In genomic region chr2:18722208-18722830, GRCm38 (mm10) we compare ENCODE assay signal across 18 mouse cellular contexts. TPM values are rescaled to one million over a fixed set of nuclear protein-coding genes. Genes with fewer than 3 reads are reported as not detected.
DNase-seq lines count a peak whose midpoint lies in the region; ATAC-seq and TF ChIP-seq lines count a peak whose summit lies in the region.
"Had no signal": no experiment of that assay in that cellular context is flagged by ENCODE, and none has a peak within 500 bp of the region (broad histone marks: within the 10 kb centered on the region; RNA-seq: fewer than 3 reads in every experiment).

No protein-coding gene starts in this region.

- H3K4me3 ChIP-seq in forebrain, embryonic 14.5 days (ENCODE audit: low read depth, low read length), result no peak overlapping the region
- no peak overlapping the region for H3K4me3 ChIP-seq in forebrain, embryonic 12.5 days (replicated peaks)
- no peak overlapping the region for H3K4me3 ChIP-seq in forebrain, embryonic 16.5 days (replicated peaks; ENCODE audit: low read length)
- H3K4me3 ChIP-seq in hindbrain, postnatal 0 days (ENCODE audit: low read length), result no peak overlapping the region
- H3K4me3 ChIP-seq: embryonic facial prominence, embryonic 10.5 days; embryonic facial prominence, embryonic 12.5 days had no signal

- peak; percentile 52; the same call in 1 of the 2 replicates for ATAC-seq in forebrain, embryonic 14.5 days
- ATAC-seq in forebrain, embryonic 12.5 days (ENCODE audit: low FRiP score), result no peak
- peak; percentile 75 for ATAC-seq in forebrain, embryonic 16.5 days
- no peak for ATAC-seq in hindbrain, postnatal 0 days

- 7% methylated on average over 3 of the region's 3 CpGs for WGBS in forebrain, embryonic 14.5 days
- 18% methylated on average over 3 of the region's 3 CpGs for WGBS in forebrain, embryonic 12.5 days
- WGBS in forebrain, embryonic 16.5 days, result 18% methylated on average over 3 of the region's 3 CpGs
- WGBS in hindbrain, postnatal 0 days, result 66% methylated on average over 3 of the region's 3 CpGs

- H3K9ac ChIP-seq in forebrain, embryonic 14.5 days (ENCODE audit: low read length), result no peak overlapping the region
- H3K9ac ChIP-seq in forebrain, embryonic 12.5 days, result no peak overlapping the region
- H3K9ac ChIP-seq in forebrain, embryonic 16.5 days (replicated peaks; ENCODE audit: low read depth, low read length), result no peak overlapping the region
- no peak overlapping the region for H3K9ac ChIP-seq in hindbrain, postnatal 0 days (replicated peaks; ENCODE audit: low read length)
- H3K9ac ChIP-seq: embryonic facial prominence, embryonic 12.5 days had no signal

- peak; percentile 48 for DNase-seq in forebrain, embryonic 14.5 days (ENCODE audit: low spot score)
- peak; percentile 74 for DNase-seq in brain, embryonic 14.5 days (ENCODE audit: low read depth)
- DNase-seq in hindbrain, postnatal 0 days (ENCODE audit: low spot score), result no peak
- no peak for DNase-seq in layer of hippocampus, postnatal 10 days (ENCODE audit: low spot score in 2 of 2)
- DNase-seq: adrenal gland, adult 2 months; adrenal gland, postnatal 10 days; adrenal gland, postnatal 25 days; cerebellum, adult 11-12 months; cerebellum, adult 2 months; cerebellum, adult 9-10 months; cerebellum, postnatal 10 days; cerebellum, postnatal 25 days had no signal

- no peaks in the 10 kb centered on the region for H3K9me3 ChIP-seq in forebrain, embryonic 14.5 days (replicated peaks; ENCODE audit: control insufficient read depth, low read length)
- H3K9me3 ChIP-seq in forebrain, embryonic 12.5 days, result no peaks in the 10 kb centered on the region
- H3K9me3 ChIP-seq in forebrain, embryonic 16.5 days (ENCODE audit: control insufficient read depth, low read length), result no peaks in the 10 kb centered on the region
- no peaks in the 10 kb centered on the region for H3K9me3 ChIP-seq in hindbrain, postnatal 0 days (ENCODE audit: low read length)
- H3K9me3 ChIP-seq: embryonic facial prominence, embryonic 10.5 days; embryonic facial prominence, embryonic 12.5 days had no signal

- H3K4me1 ChIP-seq in forebrain, embryonic 14.5 days (ENCODE audit: control insufficient read depth, insufficient read depth, low read length), result no peaks in the 10 kb centered on the region
- H3K4me1 ChIP-seq in forebrain, embryonic 12.5 days, result no peaks in the 10 kb centered on the region
- H3K4me1 ChIP-seq in forebrain, embryonic 16.5 days (replicated peaks; ENCODE audit: control insufficient read depth, insufficient read depth, low read length), result no peaks in the 10 kb centered on the region
- no peaks in the 10 kb centered on the region for H3K4me1 ChIP-seq in hindbrain, postnatal 0 days (ENCODE audit: insufficient read depth, low read length)
- H3K4me1 ChIP-seq: embryonic facial prominence, embryonic 10.5 days; embryonic facial prominence, embryonic 12.5 days had no signal

- H3K27ac ChIP-seq in forebrain, embryonic 14.5 days (ENCODE audit: low read depth, low read length), result no peak overlapping the region
- H3K27ac ChIP-seq in forebrain, embryonic 12.5 days, result no peak overlapping the region
- no peak overlapping the region for H3K27ac ChIP-seq in forebrain, embryonic 16.5 days (ENCODE audit: low read length)
- H3K27ac ChIP-seq in hindbrain, postnatal 0 days, result no peak overlapping the region
- H3K27ac ChIP-seq: embryonic facial prominence, embryonic 10.5 days; embryonic facial prominence, embryonic 12.5 days had no signal

- H3K27me3 ChIP-seq in forebrain, embryonic 14.5 days (replicated peaks; ENCODE audit: control insufficient read depth, insufficient read depth, low read length), result 0 out of 2 replicates have a peak, but pooled peaks cover 2% of the 10 kb centered on the region
- peaks cover 50% of the 10 kb centered on the region for H3K27me3 ChIP-seq in forebrain, embryonic 12.5 days
- H3K27me3 ChIP-seq in forebrain, embryonic 16.5 days (replicated peaks; ENCODE audit: control insufficient read depth, insufficient read depth, low read length), result peaks cover 11% of the 10 kb centered on the region
- no peaks in the 10 kb centered on the region for H3K27me3 ChIP-seq in hindbrain, postnatal 0 days (ENCODE audit: insufficient read depth, low read length)
- H3K27me3 ChIP-seq: embryonic facial prominence, embryonic 12.5 days had no signal

- H3K36me3 ChIP-seq in forebrain, embryonic 14.5 days (ENCODE audit: control insufficient read depth, insufficient read depth, low read length), result no peaks in the 10 kb centered on the region
- no peaks in the 10 kb centered on the region for H3K36me3 ChIP-seq in forebrain, embryonic 12.5 days (replicated peaks)
- H3K36me3 ChIP-seq in forebrain, embryonic 16.5 days (ENCODE audit: control insufficient read depth, insufficient read depth), result no peaks in the 10 kb centered on the region
- H3K36me3 ChIP-seq in hindbrain, postnatal 0 days (ENCODE audit: insufficient read depth, low read length), result no peaks in the 10 kb centered on the region
- H3K36me3 ChIP-seq: embryonic facial prominence, embryonic 10.5 days; embryonic facial prominence, embryonic 12.5 days had no signal

- no peak for TF ChIP-seq POLR2A in brain, embryonic 14.5 days (IDR thresholded peaks at IDR 0.05; ENCODE audit: borderline replicate concordance, extremely low read depth, insufficient read depth, insufficient read length, poor library complexity, severe bottlenecking)

- no peak overlapping the region for H3K4me2 ChIP-seq in forebrain, embryonic 14.5 days (ENCODE audit: low read length)
- H3K4me2 ChIP-seq in forebrain, embryonic 12.5 days, result no peak overlapping the region
- no peak overlapping the region for H3K4me2 ChIP-seq in forebrain, embryonic 16.5 days (ENCODE audit: low read length)
- no peak overlapping the region for H3K4me2 ChIP-seq in hindbrain, postnatal 0 days (ENCODE audit: low read depth, low read length)
- H3K4me2 ChIP-seq: embryonic facial prominence, embryonic 12.5 days had no signal

- TF ChIP-seq CTCF in brain, embryonic 14.5 days (IDR thresholded peaks at IDR 0.05; ENCODE audit: borderline replicate concordance, extremely low read depth, insufficient read depth, insufficient read length), result no peak
- no peak for TF ChIP-seq CTCF in hindbrain, postnatal 0 days (IDR thresholded peaks at IDR 0.05; ENCODE audit: low read depth)

RNA-seq across cellular contexts. Expression of gene Spag6, which starts 28.5 kb away (rescaled TPM):
- 0.09 and 0.18 TPM in 2 replicates for polyA plus RNA-seq in forebrain, embryonic 14.5 days (2014; fragmentation: Nextera tagmentation; extraction: Ambion mirVana)
- polyA plus RNA-seq in forebrain, embryonic 12.5 days (2016; fragmentation: Nextera tagmentation; extraction: Ambion mirVana), result 0.18 and 0.50 TPM in 2 replicates
- 0.06 and 0.12 TPM in 2 replicates for polyA plus RNA-seq in brain, embryonic 14.5 days (2012; rRNA removed)
- polyA plus RNA-seq in forebrain, embryonic 16.5 days (2015; fragmentation: Nextera tagmentation; extraction: Ambion mirVana), result not detected in 2 replicates
- not detected in 2 replicates for total RNA-seq in hindbrain, postnatal 0 days (2014; rRNA removed)
- polyA plus RNA-seq in hindbrain, postnatal 0 days (2015; fragmentation: Nextera tagmentation; extraction: Ambion mirVana), result 0.09 and 0.20 TPM in 2 replicates
- 1 to 10 TPM in 1 of 2 experiments, under 1 TPM in 1; 0.91 to 1.6 TPM for total RNA-seq in layer of hippocampus, postnatal 10 days (2021)
- total RNA-seq: ES-E14, MEL had no signal
- polyA plus RNA-seq: adrenal gland, adult 2 months had no signal

RNA-seq across cellular contexts. Expression of gene Bmi1, which starts 45.5 kb away (rescaled TPM):
- polyA plus RNA-seq in forebrain, embryonic 14.5 days (2014; fragmentation: Nextera tagmentation; extraction: Ambion mirVana), result 45.8 and 48.9 TPM in 2 replicates
- 42.0 and 43.9 TPM in 2 replicates for polyA plus RNA-seq in forebrain, embryonic 12.5 days (2016; fragmentation: Nextera tagmentation; extraction: Ambion mirVana)
- 75.4 and 93.2 TPM in 2 replicates for polyA plus RNA-seq in brain, embryonic 14.5 days (2012; rRNA removed)
- polyA plus RNA-seq in forebrain, embryonic 16.5 days (2015; fragmentation: Nextera tagmentation; extraction: Ambion mirVana), result 34.8 and 40.9 TPM in 2 replicates
- 37.2 and 61.9 TPM in 2 replicates for total RNA-seq in hindbrain, postnatal 0 days (2014; rRNA removed)
- polyA plus RNA-seq in hindbrain, postnatal 0 days (2015; fragmentation: Nextera tagmentation; extraction: Ambion mirVana), result 11.8 and 14.0 TPM in 2 replicates
- 10 to 100 TPM; 34.0 to 48.4 TPM for total RNA-seq in layer of hippocampus, postnatal 10 days (2021)

RNA-seq across cellular contexts. Expression of gene Commd3, which starts 50.1 kb away (rescaled TPM):
- 291 TPM in 2 replicates for polyA plus RNA-seq in forebrain, embryonic 14.5 days (2014; fragmentation: Nextera tagmentation; extraction: Ambion mirVana)
- polyA plus RNA-seq in forebrain, embryonic 12.5 days (2016; fragmentation: Nextera tagmentation; extraction: Ambion mirVana), result 156 and 162 TPM in 2 replicates
- 114 and 143 TPM in 2 replicates for polyA plus RNA-seq in brain, embryonic 14.5 days (2012; rRNA removed)
- polyA plus RNA-seq in forebrain, embryonic 16.5 days (2015; fragmentation: Nextera tagmentation; extraction: Ambion mirVana), result 291 TPM in 2 replicates
- 137 and 185 TPM in 2 replicates for total RNA-seq in hindbrain, postnatal 0 days (2014; rRNA removed)
- 187 and 191 TPM in 2 replicates for polyA plus RNA-seq in hindbrain, postnatal 0 days (2015; fragmentation: Nextera tagmentation; extraction: Ambion mirVana)
- total RNA-seq in layer of hippocampus, postnatal 10 days (2021), result 100 to 1,000 TPM; 120 to 128 TPM

Comparison
In these comparisons a context has a peak if more than half of its experiments do, and no peak if none do; other contexts are left out.
1. ATAC-seq: peak in forebrain, embryonic 14.5 days (single experiment) and forebrain, embryonic 16.5 days (single experiment); none in forebrain, embryonic 12.5 days (single experiment) and hindbrain, postnatal 0 days (single experiment).
2. DNase-seq: peak in forebrain, embryonic 14.5 days (single experiment) and brain, embryonic 14.5 days (single experiment); none in hindbrain, postnatal 0 days (single experiment) and layer of hippocampus, postnatal 10 days (0 of 2).